Mouse (Mus musculus) duodenum, adult 2 months (tissue): ENCODE data around the gene D130043K22Rik. TPM values are rescaled to one million over a fixed set of nuclear protein-coding genes. Genes with fewer than 3 reads are reported as not detected.

Experiments
- polyA plus RNA-seq: library from polyadenylated mRNA; depleted of rRNA; stranded (reverse); fragments of >200 nt; gene quantifications from 2 replicates; pipeline ENCODE4 v1.2.3, GENCODE M21; 2012; ENCODE audit warnings: low replicate concordance; rRNA removed

Gene D130043K22Rik
- polyA plus RNA-seq: 1.7 and 2.6 TPM in 2 replicates

DNA sequence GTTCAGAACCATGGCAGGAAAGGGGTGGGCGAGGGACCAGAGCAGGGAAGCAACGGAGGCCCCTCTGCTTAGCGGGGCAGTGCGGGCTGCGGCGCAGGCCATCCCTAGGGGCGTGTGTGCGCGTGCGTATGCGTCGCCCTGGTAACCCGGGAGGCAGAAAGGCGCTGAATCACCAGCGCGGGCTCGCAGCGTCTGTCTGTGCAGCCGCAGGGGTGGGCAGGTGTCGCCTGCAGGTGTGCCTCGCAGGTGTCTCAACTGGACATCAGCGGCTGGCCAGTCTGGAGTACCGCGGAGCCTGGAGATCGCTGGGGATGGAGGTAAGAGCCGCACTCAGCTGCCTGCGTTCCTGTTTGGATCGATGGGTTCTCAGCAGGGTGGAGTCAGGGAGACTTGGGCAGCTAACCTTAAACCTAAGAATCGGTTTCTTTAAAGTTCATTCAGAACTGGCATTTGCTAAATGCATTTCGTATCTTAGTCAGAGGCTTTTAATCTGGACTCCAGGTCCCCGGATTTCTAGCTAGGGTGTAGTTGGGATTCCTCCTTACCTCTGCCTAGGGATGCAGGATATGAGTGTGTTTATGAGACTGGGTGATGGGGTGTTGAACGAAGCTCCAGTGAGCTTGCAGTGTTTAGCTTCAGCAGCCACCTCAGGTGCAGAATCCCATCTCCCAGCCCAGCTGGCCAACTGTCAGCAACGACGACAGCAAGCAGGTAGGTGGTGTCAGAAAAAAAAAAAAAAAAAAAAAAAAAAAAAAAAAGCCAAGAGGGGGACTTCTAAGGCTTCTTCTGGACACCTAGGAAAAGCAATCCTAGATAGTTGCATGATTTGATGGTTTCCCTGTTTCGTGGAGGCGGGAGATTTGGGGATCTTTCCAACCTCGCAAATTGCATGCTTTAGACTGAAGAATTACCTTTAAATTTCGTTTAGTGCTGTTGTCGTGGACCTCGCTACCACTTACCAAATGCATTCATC, at the start of gene D130043K22Rik:
Gene D130043K22Rik (plus strand): TSS at position 153 of the 973 bp plus-strand sequence.

DNA sequence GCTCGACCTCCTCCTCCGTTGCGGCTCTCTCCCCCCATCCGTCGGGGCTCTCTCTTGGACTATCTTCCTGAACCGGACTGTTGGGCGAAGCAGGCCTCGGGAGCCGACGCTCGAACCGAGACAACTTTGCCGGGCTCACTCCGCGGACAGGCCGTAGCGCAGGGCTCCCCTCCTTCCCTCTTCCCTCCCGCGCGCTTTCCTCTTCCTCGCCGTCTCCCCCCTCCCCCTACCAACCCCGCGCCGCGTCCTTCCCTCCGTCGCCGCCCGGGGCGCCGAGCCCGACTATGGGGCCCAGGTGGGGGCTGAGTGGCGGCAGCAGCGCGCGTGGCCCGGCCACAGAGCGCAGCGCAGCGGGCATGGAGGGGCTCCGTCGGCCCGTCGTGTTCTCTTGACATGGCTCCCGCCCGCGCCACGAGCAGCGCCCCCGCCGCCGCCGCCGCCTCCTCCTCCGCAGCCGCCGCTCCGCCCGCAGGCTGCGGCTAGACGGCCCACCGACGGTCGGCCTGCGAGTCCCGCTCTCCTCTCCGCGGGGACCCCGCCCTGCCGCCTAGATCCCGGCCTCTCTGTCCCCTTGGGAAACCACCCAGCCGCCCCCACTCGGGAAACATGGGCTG, 43.5 kb upstream of the D130043K22Rik start, which contains the start of gene BC005537:
Gene BC005537 (plus strand): TSS at position 350 of the 614 bp plus-strand sequence.

DNA sequence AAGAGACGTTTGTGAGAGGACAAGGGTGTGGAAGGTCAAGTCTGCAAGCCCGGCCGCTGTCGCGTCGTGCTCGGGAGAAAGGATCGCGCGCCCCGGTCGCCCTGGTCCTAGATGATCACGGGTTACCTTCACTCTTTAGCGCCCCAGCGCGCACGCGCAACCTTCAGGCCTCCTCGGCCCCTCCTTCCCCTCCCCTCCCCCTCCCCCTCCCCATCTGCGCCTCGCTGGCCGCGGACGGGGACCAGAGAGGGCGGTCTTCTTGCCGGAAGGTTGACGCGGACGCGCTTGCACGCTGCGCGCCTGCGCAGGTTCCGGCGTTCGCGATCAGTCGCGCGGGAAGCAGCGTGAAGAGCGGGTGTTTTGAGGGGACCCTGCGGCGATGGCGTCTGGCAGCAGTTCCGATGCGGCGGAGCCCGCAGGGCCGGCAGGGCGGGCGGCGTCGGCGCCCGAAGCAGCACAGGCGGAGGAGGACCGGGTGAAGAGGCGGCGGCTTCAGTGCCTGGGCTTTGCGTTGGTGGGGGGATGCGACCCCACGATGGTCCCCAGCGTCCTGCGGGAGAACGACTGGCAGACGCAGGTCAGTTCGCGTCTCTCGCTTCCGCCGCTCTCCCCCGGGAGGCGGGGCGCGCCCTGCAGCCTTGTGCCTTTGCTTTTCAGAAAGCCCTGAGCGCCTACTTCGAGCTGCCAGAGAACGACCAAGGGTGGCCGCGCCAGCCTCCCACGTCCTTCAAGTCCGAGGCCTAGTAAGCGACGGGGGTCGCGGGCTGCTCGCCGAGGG, 13.4 kb upstream of the D130043K22Rik start, which contains the start of the genes Acot13 and Tdp2:
Gene Acot13 (minus strand): TSS at position 188 of the 778 bp plus-strand sequence.
Gene Tdp2 (plus strand): TSS at position 327 of the 778 bp plus-strand sequence.

DNA sequence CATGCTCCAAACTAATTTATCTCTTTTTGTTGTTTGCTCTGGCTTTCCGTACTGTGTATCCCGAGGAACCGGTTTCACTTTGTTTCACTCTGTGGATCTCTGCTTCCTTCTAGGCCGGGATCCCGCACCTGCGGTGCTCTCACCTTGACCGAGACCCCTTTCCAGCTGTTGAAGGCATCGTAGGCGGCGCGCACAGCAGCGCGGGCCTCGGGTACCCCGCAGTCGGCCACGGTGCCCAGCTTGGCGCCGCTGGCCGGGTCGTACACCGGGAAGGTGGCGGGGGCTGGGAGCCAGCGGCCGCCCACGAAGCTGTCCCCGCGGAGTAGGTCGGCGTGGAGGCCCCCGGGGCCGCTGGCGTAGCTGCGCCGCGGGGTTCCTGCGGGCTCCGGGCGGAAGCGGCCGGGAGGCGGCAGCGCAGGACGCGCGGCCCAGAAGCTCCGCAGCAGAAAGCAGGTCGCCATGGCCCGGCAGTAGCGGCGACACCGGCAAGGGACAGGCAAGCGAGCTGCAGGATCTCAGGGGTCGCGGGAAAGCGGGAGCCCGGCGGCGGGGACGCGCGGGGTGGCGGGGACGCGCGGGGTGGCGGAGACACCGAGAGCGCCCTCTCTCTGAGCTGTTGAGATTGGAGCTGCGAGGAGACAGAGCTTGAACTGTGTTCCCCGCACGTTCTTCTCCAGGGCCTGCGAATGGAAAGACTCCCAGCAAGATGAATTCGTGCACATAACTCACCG, 92.3 kb downstream of the D130043K22Rik start, which contains the start of gene Aldh5a1:
Gene Aldh5a1 (minus strand): TSS at position 554 of the 731 bp plus-strand sequence.

DNA sequence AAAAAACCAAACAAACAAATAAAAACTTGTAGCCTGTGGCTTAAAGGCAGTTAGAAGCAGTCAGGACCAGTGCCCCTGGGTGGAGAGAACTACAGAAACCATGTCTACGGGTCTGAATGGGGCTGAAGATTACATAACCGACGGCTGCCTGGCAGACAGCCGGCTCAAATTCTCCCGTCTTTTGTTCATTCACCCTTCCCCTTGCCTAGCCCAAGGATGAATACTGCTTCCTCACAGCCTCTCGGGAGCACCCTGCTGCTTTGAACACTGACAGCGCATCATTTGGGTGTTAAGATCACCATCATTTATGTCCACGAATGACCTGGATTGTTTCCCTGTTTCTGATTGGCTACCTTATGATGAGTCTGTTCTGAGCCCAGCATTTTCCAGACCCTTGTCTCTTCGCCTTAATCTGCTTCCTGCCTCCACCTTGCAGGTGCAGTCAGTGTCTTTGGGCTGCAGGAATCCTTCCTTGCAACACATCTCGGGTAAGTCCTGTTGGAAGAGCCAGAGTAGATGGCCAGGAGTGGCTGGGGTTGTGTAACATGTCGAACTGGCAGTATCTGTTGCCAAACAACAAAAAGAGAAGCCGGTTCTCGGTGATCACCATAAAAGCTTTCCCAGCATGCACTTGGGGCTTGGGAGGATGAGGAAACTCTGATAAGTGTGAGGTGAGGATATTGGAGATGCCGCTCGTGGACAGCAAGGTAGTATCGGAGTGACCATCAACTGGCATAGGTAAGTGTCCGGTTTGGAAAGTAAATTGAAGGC, 97.8 kb downstream of the D130043K22Rik start, which contains the start of gene Gpld1:
Gene Gpld1 (plus strand): TSS at position 641 of the 771 bp plus-strand sequence.

Other genes starting within 250 kb of the D130043K22Rik start
- gene Armh2, start 103.9 kb upstream of the D130043K22Rik start, polyA plus RNA-seq: not detected in 2 replicates
- gene Gmnn, start 83.2 kb upstream of the D130043K22Rik start, polyA plus RNA-seq: 1.2 and 1.3 TPM in 2 replicates
- 17.6 and 26.0 TPM in 2 replicates for gene BC005537, start 43.5 kb upstream of the D130043K22Rik start, polyA plus RNA-seq
- gene Acot13, start 13.6 kb upstream of the D130043K22Rik start, polyA plus RNA-seq: 53.5 and 58.7 TPM in 2 replicates
- gene Tdp2, start 13.5 kb upstream of the D130043K22Rik start, polyA plus RNA-seq: 11.5 and 26.3 TPM in 2 replicates
- 9.1 and 12.2 TPM in 2 replicates for gene Aldh5a1, start 92.5 kb downstream of the D130043K22Rik start, polyA plus RNA-seq
- 1.8 and 2.4 TPM in 2 replicates for gene Gpld1, start 98.0 kb downstream of the D130043K22Rik start, polyA plus RNA-seq
- 11.3 and 12.8 TPM in 2 replicates for gene Mrs2, start 175.2 kb downstream of the D130043K22Rik start, polyA plus RNA-seq
- gene Dcdc2a, start 210.9 kb downstream of the D130043K22Rik start, polyA plus RNA-seq: not detected in 2 replicates